Mouse (Mus musculus) urinary bladder, postnatal 4 days (tissue): Measurements from ENCODE around the gene Med12l.

ENCODE experiments used
- DNase-seq, 2 experiments: peaks; one replicate each; pipeline ENCODE4 v3.0.0; 2021 to 2022; ENCODE audit warnings: low spot score in 2 of 2

Med12l gene

DNA sequence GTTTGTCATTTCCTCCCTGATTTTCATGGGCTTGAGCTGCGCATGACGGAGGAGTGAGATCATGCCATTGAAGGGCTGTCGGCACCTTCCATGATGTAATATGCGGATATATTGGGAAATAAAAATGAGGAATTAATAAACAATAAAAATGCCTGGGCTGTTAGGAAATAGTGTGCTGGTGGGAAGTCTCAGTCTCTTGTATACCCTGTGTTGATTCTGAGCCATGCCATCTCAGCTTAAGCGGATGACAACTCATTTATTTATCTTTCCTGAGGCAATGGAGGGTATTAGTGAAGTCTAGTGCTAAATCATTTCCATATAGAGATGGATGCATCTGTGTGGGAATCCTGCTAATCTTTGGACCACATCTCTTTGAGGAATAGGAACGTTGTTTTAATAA, 242.4 kb downstream of the Med12l start:
- DNase-seq: no peak

DNA sequence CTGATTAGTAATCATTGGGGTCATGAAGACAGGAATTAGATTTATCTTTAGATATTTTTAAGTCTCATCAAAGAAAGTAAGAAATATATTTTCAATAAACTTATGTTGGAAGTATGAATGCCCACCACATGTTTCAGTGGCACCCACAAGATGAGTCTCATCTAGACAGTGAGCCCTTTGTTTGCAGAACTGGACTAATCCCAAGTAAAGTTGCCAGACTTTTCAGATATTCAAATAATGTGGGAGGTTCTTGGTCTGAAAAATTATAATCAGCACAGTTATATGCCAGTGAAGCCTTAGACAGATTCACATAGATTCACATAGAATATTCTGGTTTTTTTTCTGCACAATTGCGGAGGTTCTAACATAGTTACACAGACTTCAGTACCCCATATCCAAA, 244.8 kb downstream of the Med12l start:
- DNase-seq: no peak

GRCm38 (mm10) chr3:59257740-59258664, 252.4 kb downstream of the Med12l start:
- no peak for DNase-seq

DNA sequence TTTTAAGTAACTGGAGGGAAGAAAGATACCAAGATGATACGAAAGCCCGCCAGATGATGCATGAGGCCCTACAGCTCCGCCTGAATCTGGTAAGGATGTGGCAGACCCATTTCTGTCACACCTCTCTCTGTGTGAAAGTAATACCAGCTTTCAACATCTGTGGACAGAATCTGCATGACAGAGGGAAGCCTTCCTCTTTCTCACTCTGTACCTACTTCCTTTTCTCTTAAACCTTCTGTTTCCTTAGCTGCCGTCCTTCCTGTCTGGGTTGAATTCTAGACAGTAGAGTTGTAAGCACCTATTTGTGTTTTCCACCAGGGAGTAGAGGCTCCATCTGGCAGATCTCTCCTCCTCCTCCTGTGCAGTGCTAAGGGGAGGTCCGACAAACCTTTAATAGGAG, 255.1 kb downstream of the Med12l start:
- no peak for DNase-seq

DNA sequence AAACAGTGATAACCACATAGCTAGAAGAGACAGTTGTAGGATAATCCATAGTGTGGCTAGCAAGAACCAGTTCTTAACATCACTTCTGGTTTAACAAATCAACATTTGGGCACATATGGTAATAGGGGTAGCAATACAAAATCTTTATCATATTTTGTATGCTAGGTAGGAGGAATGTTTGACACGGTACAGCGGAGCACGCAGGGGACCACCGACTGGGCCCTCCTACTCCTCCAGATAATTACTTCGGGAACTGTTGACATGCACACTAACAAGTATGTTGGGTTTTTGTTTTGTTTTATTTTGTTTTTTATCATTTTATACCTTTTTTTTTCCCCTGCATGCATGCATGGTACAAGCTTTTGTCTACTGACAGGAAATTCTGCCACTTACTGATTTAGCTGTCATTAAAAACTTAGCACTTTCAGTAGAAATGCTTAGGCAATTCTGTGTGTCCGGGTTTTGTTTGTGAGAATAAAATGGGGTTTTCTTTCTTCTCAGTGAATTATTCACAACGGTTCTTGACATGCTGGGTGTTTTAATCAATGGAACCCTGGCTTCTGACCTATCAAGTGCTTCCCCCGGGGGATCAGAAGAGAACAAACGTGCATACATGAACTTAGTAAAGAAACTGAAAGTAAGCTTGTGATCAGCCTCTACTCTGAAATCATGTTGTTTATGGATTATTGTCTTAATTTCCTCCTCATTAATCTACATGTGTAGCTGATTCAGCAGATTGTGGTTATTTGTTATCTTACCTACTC, 256.3 kb downstream of the Med12l start:
- no peak for DNase-seq

GRCm38 (mm10) chr3:59262704-59263103, 257.1 kb downstream of the Med12l start, which contains the start of gene P2ry12:
Gene P2ry12 (minus strand): TSS chr3:59262871.
- DNase-seq: no peak

DNA sequence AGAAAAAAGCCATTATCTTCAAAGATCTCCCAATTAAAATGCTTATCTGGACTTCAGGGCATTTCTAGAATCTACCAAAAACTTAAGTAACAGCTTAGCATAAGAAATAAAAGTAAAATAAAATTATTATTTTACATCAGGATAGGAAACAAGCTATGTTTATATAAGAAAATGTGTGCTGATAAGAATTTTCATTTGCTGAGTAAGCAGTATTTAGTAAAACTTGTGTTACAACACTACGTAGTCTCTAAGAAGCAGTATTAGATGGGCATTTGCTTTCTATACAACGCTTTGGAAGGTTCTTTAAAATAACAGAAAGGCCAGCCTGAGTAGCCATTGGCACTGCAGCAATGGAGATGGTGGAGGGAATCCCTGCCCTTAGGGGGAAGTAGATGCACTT, 257.8 kb downstream of the Med12l start:
- no peak for DNase-seq

- no peak for DNase-seq
Measured at GRCm38 (mm10) chr3:59263988-59264387, 258.4 kb downstream of the Med12l start.

GRCm38 (mm10) chr3:59270811-59271210, 265.2 kb downstream of the Med12l start:
- DNase-seq: no peak

DNA sequence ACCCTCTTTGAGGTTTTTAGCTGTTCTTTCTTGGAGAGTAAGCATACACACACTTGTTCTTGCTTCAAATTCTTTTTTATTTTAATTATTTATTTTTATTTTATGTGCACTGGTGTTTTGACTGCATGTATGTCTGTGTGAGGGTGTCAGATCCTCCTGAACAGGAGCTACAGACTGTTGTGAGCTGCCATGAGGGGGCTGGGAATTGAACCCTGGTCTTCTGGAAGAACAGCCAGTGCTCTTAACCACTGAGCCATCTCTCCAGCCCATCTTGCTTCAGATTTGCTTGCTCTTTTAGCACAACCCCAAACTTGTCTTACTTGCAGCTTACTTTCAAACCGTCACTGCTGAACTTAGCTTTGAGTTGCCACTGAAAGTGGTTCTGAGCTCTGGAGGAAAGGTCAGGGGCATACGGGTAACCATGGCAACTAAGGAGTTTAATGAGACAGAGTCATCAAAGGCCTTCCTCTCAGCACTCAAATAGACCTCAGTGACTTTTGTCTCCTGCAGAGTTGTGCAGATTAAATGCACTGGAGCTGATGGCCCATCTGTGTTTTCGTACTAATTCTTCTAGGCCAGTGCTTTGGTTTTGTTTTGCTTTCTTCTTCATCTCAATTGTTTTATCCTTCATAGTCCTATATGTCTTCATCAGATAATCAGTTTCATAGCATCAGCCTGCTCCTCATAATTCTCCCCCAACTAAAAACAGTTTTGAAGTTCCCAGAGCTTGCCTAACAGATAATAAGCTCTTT, 272.1 kb downstream of the Med12l start:
- no peak for DNase-seq

GRCm38 (mm10) chr3:59278254-59278533, 272.6 kb downstream of the Med12l start:
- no peak for DNase-seq

- DNase-seq: no peak
Measured at GRCm38 (mm10) chr3:59278620-59279019, 273.0 kb downstream of the Med12l start.

- DNase-seq: no peak
Measured at GRCm38 (mm10) chr3:59290551-59290950, 284.9 kb downstream of the Med12l start.

DNA sequence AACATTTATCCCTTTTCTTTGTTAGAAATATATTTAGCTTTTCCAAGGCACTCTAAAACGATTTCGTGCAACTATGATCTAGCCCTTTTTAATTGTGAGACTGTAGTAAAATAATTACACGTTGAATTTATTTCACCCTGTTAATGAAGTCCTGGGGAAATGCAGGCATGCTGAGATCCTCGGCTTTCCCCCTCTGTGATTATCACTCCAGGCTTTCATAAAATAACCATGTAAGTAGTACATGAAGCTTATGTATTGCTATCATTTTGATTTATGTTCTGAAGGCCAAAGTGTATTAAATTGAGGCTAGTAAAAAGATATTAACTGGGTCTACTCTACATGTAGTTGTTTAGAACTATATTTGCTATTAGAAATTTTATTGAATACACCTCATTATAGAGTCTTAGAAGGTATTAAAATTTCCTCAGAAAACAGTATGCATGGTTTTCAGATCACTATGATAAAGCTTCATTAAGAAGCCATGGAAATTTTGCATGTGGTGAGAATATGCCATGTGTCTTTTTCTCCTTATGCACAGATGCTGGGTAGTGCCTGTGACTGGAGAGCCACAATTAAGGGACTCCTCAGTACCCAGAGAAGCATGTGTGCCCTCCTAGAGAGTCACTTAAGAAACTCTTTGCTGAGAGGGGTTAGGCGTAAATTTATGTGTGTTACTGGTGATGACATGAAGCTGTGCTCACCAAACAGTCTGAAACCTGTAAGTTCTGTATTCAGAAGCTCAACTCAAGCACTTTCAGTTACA, 288.0 kb downstream of the Med12l start:
- DNase-seq: no peak

- DNase-seq: no peak
Measured at GRCm38 (mm10) chr3:59295699-59296562, 290.3 kb downstream of the Med12l start.

- DNase-seq: no peak
Measured at GRCm38 (mm10) chr3:59296563-59297130, 291.0 kb downstream of the Med12l start.

- DNase-seq: no peak
Measured at GRCm38 (mm10) chr3:59297653-59298052, 292.0 kb downstream of the Med12l start.

DNA sequence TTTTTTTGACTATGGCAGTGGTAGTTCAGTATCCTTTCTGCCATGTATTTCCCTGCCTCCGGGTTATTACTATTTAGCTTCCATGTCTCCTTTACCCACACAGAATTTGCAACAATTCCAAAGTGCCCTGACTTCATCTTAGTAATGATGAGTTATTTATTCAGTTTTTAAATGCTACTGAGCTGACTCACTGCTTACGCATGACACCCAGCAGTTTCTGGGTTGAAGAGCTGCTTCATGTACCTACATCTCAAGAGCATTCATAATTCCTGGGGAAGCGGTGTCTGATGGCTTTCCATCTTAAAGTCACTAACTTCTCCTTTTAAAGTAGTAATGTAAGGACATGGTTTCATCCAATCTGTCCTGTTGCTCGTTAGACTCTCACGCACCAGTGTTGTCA, 299.3 kb downstream of the Med12l start:
- no peak for DNase-seq

- DNase-seq: no peak
Measured at GRCm38 (mm10) chr3:59305518-59305917, 299.9 kb downstream of the Med12l start.

DNA sequence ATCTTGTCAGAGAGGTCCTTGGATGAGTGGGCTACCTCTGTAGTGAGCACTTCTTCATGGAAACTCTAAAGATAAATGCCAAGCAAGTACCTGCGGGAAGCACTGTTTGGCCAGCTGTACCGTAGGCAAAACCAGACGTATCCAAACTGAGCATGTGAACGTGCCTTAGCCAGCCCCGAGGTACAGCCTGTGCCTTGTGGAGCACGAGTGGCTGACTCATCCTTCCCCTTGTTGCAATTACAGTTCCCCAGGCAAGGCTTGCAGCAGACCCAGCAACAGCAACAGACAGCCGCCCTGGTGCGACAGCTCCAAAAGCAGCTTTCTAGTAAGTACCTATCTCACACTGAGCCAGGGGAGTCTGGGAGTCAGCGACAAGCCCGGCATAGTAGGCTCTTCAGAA, 307.0 kb downstream of the Med12l start:
- DNase-seq: no peak
